Mouse (Mus musculus) embryonic facial prominence, embryonic 11.5 days (tissue): ENCODE measurements at regions not wholly inside any gene's neighbourhood (a gene's known extent, or its start where the extent isn't known, plus 50 kb on each side); places are given as distances from the start of the nearest gene placed in this dataset.
"Not testable (repeated sequence)": the region's sequence is repeated elsewhere in the genome, so short reads cannot be mapped to it uniquely, and the experiment has no call there.

ENCODE experiments used
- ATAC-seq: fragments of 200-750 bp; cut with Nextera tagmentation; replicated peaks from 2 replicates; pipeline ENCODE4 v1.8.0; 2017; ENCODE audit warnings: low read depth; ENCODE audit not compliant: insufficient number of reproducible peaks, low FRiP score, low TSS enrichment
- DNase-seq: peaks from one replicate; pipeline ENCODE4 v3.0.0-alpha.2; 2015; ENCODE audit warnings: low spot score
- H3K27ac ChIP-seq: fragments of 300-500 bp; sonication (generic); replicated peaks from 2 replicates; pipeline ENCODE4 v1.5.1; 2014; ENCODE audit warnings: mild to moderate bottlenecking, low read depth, low read length, control low read depth
- H3K27me3 ChIP-seq: fragments of 300-500 bp; sonication (generic); 2 replicates; pipeline ENCODE4 v1.6.1; 2014; ENCODE audit warnings: mild to moderate bottlenecking, low read length, moderate library complexity, mixed read lengths; ENCODE audit not compliant: control insufficient read depth, insufficient read depth
- H3K36me3 ChIP-seq: fragments of 300-500 bp; sonication (generic); replicated peaks from 2 replicates; pipeline ENCODE4 v1.6.1; 2014; ENCODE audit warnings: low read depth, mild to moderate bottlenecking, low read length, moderate library complexity, mixed read lengths; ENCODE audit not compliant: control insufficient read depth, insufficient read depth
- H3K4me1 ChIP-seq: fragments of 300-500 bp; sonication (generic); 2 replicates; pipeline ENCODE4 v1.6.1; 2014; ENCODE audit warnings: low read length, mixed read lengths; ENCODE audit not compliant: control insufficient read depth, insufficient read depth
- H3K4me2 ChIP-seq: fragments of 300-500 bp; sonication (generic); 2 replicates; pipeline ENCODE4 v1.6.1; 2014; ENCODE audit warnings: low read depth, mild to moderate bottlenecking, control low read depth, low read length, moderate library complexity
- H3K4me3 ChIP-seq: fragments of 300-500 bp; sonication (generic); 2 replicates; pipeline ENCODE4 v1.5.1; 2014; ENCODE audit warnings: low read depth, low read length, control low read depth
- H3K9ac ChIP-seq: fragments of 300-500 bp; sonication (generic); replicated peaks from 2 replicates; pipeline ENCODE4 v1.6.1; 2014; ENCODE audit warnings: mild to moderate bottlenecking, control low read depth, low read length
- H3K9me3 ChIP-seq: fragments of 300-500 bp; sonication (generic); replicated peaks from 2 replicates; pipeline ENCODE4 v1.6.1; 2016; ENCODE audit warnings: mild to moderate bottlenecking, low read length, inconsistent platforms, mixed read lengths; ENCODE audit not compliant: control insufficient read depth
- WGBS: fragments of 180-500 bp; shearing (Covaris S2); extraction: QIAGEN DNeasy Blood & Tissue Kit; methylation state at CpG from one replicate; pipeline ENCODE4 v1.1.7; 2014; 5-methylcytosine and 5-hydroxymethylcytosine counted together

- H3K36me3 ChIP-seq: no peaks in the 10 kb centered on the region
- no peaks in the 10 kb centered on the region for H3K4me1 ChIP-seq
- H3K27ac ChIP-seq: no peak overlapping the region
- no peak overlapping the region for H3K4me2 ChIP-seq
- no peak for DNase-seq
- no peak overlapping the region for H3K9ac ChIP-seq
- H3K9me3 ChIP-seq: no peaks in the 10 kb centered on the region
- ATAC-seq: no peak
- no peak overlapping the region for H3K4me3 ChIP-seq
- H3K27me3 ChIP-seq: no peaks in the 10 kb centered on the region
- WGBS: 87% methylated on average over 2 of the region's 2 CpGs
These were observed 157.6 kb downstream of the Gm906 start for GRCm38 (mm10) chr13:50092537-50092936.

GRCm38 (mm10) chr13:50064841-50065240, 185.3 kb downstream of the Gm906 start:
- ATAC-seq (no peak), DNase-seq (no peak)
- Histone ChIP-seq H3K27ac (no peak overlapping the region), H3K36me3 (no peaks in the 10 kb centered on the region), H3K4me3 (no peak overlapping the region), H3K9ac (no peak overlapping the region), H3K4me1 (no peaks in the 10 kb centered on the region), H3K9me3 (no peaks in the 10 kb centered on the region), H3K27me3 (no peaks in the 10 kb centered on the region), H3K4me2 (no peak overlapping the region)
- 74% methylated on average over 4 of the region's 4 CpGs for WGBS

- not testable (repeated sequence) for DNase-seq, H3K36me3 ChIP-seq, H3K9me3 ChIP-seq, H3K27ac ChIP-seq, H3K9ac ChIP-seq, H3K27me3 ChIP-seq, H3K4me2 ChIP-seq, H3K4me3 ChIP-seq, H3K4me1 ChIP-seq, ATAC-seq
- 56% methylated on average over 2 of the region's 2 CpGs for WGBS
These were observed 185.7 kb downstream of the Gm906 start for GRCm38 (mm10) chr13:50064365-50064764.

- H3K27me3 ChIP-seq, H3K4me1 ChIP-seq, H3K4me3 ChIP-seq, H3K27ac ChIP-seq, H3K9ac ChIP-seq, DNase-seq, H3K4me2 ChIP-seq, ATAC-seq, H3K36me3 ChIP-seq, H3K9me3 ChIP-seq: not testable (repeated sequence)
- WGBS: 67% methylated on average over 1 of the region's 1 CpGs
These were observed 190.4 kb downstream of the Gm906 start for GRCm38 (mm10) chr13:50059676-50060075.

- not testable (repeated sequence) for DNase-seq, H3K4me3 ChIP-seq, H3K27ac ChIP-seq, H3K4me2 ChIP-seq, H3K9ac ChIP-seq, H3K4me1 ChIP-seq, H3K27me3 ChIP-seq, H3K9me3 ChIP-seq, H3K36me3 ChIP-seq, ATAC-seq
- 89% methylated on average over 2 of the region's 2 CpGs for WGBS
These were observed 191.1 kb downstream of the Gm906 start for GRCm38 (mm10) chr13:50059054-50059453.

GRCm38 (mm10) chr13:50051746-50052145, 198.4 kb downstream of the Gm906 start:
- not testable (repeated sequence) for H3K4me3 ChIP-seq, H3K9me3 ChIP-seq, DNase-seq, H3K4me1 ChIP-seq, H3K36me3 ChIP-seq, H3K9ac ChIP-seq, H3K27me3 ChIP-seq, H3K27ac ChIP-seq, H3K4me2 ChIP-seq, ATAC-seq

GRCm38 (mm10) chr13:50051110-50051509, 199.0 kb downstream of the Gm906 start:
- not testable (repeated sequence) for H3K27me3 ChIP-seq, DNase-seq, H3K4me2 ChIP-seq, H3K9ac ChIP-seq, ATAC-seq, H3K27ac ChIP-seq, H3K36me3 ChIP-seq, H3K4me1 ChIP-seq, H3K9me3 ChIP-seq, H3K4me3 ChIP-seq
- WGBS: 84% methylated on average over 3 of the region's 3 CpGs

- Histone ChIP-seq H3K9me3 (no peaks in the 10 kb centered on the region), H3K4me1 (no peaks in the 10 kb centered on the region), H3K4me2 (no peak overlapping the region), H3K36me3 (no peaks in the 10 kb centered on the region), H3K9ac (no peak overlapping the region), H3K4me3 (no peak overlapping the region), H3K27ac (no peak overlapping the region), H3K27me3 (no peaks in the 10 kb centered on the region)
- 22% methylated on average over 1 of the region's 1 CpGs for WGBS
- DNase-seq (no peak), ATAC-seq (no peak)
These were observed 218.4 kb downstream of the Gm906 start for GRCm38 (mm10) chr13:50031757-50032156.
